Mouse (Mus musculus) megakaryocyte progenitor cell, adult 5-6 weeks (primary cell): ENCODE data around the gene Pam. TPM values are rescaled to one million over a fixed set of nuclear protein-coding genes. Genes with fewer than 3 reads are reported as not detected.

ENCODE experiments used
- ATAC-seq: replicated peaks from 2 replicates; pipeline ENCODE4 v1.8.0; 2016; ENCODE audit warnings: mild to moderate bottlenecking, moderate TSS enrichment, inconsistent platforms; ENCODE audit not compliant: poor library complexity
- total RNA-seq, 2 experiments: library from RNA; stranded (forward) in 1 of 2; stranded (reverse) in 1 of 2; fragments of 157-497, 149-512 nt in 1 of 2; fragments of 200-1000 nt in 1 of 2; gene quantifications; 2 replicates each; pipeline versions ENCODE4 v1.2.3 to v1.2.4; 2015 to 2017

The Pam gene
- total RNA-seq (2015), result 14.9 and 18.8 TPM in 2 replicates
- 48.5 and 58.3 TPM in 2 replicates for total RNA-seq (2017)

GRCm38 (mm10) chr1:98095246-98095990 lies at the start of gene Pam:
Pam (minus strand) TSS chr1:98095646.
- ATAC-seq, result peak; percentile 79

DNA sequence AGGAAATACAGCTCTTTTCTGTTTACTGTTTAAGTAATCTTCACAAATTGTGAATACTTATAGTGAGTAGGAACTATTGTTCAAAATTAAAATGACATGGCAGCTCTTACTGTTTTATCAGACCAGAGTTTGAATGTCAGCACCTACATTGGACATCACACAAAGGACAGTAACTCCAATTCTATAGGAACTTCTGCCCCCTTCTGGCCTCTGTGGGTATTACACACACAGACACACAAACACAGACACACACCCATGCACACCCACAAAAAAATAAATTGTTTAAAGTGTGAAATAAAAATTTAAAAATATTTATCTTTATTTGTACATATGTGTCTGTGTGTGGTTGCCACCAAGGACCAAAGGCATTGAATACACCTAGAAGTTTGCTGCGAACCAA lies 49.4 kb upstream of the Pam start:
- peak; percentile 50; the same call in 1 of the 2 replicates for ATAC-seq

DNA sequence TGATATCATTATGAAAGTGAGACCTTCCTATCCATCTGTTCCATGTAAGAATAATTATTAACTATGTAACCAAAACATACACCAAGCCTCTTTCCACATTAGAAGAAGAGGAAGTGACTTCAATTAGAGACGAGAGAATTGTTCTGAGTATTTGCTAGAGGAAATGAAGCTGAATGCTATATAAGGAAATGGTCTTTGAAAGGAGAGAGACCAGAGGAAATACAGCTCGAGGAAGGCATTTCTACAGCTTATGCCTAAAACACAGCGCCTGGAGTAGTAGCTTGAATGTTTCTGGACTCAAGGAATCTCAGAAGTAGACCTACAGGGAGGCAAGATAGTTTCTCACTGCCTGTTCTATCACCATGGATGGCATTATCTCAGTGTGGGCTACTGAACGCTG lies 35.8 kb upstream of the Pam start:
- peak; percentile 56 for ATAC-seq

DNA sequence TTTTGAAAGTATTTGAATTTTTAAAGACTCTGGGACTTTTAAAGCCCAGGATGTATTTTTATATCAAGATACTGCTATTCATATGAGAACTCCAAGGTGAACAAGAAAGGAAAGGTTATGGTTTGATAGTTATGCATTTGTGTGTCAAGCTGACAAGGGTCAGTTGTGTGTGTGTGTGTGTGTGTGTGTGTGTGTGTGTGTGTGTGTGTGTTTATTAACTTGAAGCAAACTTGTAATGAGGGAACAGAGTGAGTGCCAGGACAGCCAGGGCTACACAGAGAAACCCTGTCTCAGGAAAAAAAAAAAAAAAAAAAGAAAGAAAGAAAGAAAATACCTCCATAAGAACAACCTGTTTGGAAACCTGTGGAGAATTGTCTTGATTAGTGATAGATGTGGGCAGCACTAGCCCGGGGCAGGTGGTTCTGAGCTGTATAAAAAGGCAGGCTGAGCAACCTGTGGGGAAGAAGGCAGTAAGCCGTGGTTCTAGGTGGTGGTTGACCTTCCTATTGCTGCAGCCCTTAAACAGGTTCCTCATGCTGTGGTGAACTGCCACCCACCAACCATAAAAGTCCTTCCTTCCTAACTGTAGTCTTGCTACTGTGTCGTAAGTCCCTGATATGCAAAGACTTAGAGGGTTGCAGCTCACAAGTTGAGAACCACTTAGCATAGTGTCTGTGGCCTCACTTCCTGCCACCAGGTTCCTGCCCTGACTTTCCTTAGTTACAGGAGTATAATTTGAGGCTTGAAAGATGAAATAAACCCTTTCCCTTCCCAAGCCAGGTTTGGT lies 34.3 kb upstream of the Pam start:
- peak; percentile 94 for ATAC-seq

DNA sequence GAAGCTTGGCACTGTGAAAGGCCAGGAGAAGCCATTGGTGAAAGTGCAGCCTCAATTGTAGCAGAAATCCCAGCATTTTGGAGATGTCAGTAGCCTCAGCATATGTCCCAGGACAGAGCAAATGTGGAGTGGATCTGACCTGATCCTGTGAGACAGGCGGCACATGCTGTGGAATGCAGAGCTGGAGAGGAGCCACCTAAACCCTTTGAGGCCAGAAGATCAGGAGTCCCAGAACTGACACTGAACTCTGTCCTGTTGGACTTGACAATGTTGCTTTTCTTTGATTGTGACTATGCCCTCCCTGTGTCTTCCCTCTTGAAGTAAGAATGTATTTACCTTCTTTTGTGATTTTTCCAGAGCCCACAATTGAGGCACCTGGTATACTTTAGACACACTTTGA lies 33.7 kb upstream of the Pam start:
- no peak for ATAC-seq

DNA sequence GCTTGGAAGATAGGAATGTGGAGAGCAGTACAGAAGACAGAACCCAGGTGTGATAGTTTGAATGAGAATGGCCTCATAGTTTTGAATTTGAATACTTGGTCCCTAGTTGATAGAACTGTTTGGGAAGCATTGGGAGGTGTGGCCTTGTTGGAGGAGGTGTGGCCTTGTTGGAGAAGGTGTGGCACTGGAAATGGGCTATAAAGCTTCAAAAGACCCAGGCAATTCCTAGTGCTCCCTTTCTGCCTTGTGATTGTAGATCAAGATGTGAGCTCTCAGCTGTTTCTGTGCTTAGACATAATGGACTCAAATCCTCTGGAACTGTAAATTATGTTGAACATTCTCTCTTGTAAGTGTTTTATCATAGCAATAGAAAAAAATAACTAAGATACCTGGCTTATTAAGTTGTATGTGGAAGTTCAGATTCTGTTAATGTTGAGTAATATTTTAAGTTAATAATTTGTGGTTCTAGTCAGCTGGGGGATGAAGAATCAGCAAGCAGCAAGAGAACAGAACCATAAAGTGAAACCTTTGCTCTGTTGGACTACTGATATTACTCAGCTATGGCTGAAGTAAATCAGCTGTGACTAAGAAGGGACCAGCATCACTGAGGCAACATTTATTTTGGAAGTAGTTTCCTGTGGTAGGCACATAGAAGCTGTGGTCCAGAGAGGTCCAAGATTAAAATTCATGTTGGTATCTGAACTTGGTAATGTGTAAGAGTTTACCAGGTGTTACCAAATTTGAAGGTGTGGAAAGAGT lies 33.1 kb upstream of the Pam start:
- ATAC-seq, result no peak

DNA sequence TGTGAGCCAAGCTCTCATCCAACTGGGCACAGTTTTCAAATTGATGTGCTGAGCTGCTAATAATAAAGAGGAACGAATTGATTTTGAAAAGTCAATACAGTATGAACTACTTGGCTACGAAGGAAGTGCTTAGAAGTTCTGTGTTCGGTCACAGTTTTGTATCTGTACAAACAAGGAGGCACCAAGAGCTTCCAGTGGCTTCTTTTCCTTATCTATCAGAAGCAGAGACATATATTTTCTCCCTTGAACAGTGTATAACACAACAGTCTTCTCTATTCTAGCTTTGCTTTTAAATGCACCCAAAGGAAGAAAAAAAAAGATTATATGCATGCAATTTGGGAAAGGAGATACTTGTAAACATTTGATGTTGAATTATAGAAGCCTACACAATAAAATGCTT lies 30.8 kb upstream of the Pam start:
- no peak for ATAC-seq

DNA sequence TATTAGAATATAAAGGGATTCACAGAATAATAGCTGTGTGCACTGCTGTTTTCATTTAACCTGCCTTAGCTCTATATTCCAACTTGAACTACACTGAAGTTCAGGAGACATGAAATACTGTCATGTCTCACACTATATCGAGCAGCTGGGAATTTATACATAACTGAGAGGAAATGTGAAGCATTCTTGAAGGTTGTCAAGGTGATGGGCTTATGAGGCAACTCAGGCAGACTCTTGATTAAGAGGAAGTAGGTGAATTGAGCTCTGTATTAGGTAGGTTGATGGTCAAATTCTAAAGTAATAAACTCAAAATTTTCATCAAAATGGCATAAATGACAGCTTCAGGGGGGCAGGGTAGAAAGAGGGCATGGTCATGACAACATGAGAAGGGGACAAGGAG lies 29.3 kb upstream of the Pam start:
- ATAC-seq, result peak; percentile 60; the same call in 1 of the 2 replicates

DNA sequence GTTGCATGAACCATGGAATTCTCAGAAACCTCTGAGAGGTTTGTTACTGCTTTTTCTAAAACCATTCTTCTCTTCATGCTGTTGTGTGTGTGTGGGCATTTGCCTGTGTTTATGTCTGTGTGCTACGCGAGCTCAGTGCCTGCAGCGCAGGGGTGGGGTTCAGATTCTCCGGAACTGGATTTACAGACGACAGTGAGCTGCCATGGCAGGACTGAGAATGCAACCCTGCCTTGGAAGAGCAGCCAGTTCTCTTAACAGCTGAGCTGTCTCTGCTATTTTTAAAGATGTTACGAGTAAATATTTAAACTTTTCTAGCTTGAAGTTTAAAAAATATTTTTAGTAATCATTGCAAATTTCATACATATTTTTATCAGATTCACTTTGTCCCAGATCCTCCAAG lies 24.1 kb upstream of the Pam start:
- no peak for ATAC-seq

GRCm38 (mm10) chr1:98107599-98107998 lies 12.2 kb upstream of the Pam start:
- ATAC-seq, result no peak

DNA sequence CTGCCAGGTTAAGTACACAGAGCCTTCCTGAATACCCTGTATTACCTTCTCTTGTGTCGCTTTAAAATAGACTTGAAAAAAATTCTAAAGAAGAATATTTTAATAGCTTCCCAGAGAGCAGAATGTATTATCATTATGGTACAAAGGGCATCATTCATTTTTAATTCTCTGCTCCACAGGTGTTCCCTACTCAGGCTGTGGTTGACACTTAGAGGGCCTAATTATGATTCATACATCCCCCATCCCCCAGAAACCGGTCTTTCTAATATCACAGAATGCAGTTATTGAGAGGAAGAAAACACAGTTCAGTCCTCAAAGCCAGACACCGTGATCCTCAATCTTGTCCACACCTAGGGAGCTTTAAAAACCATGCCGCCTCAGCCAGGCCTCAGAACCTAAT lies 4.0 kb upstream of the Pam start:
- ATAC-seq, result no peak

- ATAC-seq, result no peak
Measured at GRCm38 (mm10) chr1:98097957-98098729, 2.7 kb upstream of the Pam start.

- ATAC-seq, result no peak
Measured at GRCm38 (mm10) chr1:98096396-98096935, 1.0 kb upstream of the Pam start.

GRCm38 (mm10) chr1:98095991-98096330 lies 515 bp upstream of the Pam start:
- no peak for ATAC-seq

GRCm38 (mm10) chr1:98094811-98095245 lies 618 bp downstream of the Pam start:
- peak; percentile 43 for ATAC-seq

DNA sequence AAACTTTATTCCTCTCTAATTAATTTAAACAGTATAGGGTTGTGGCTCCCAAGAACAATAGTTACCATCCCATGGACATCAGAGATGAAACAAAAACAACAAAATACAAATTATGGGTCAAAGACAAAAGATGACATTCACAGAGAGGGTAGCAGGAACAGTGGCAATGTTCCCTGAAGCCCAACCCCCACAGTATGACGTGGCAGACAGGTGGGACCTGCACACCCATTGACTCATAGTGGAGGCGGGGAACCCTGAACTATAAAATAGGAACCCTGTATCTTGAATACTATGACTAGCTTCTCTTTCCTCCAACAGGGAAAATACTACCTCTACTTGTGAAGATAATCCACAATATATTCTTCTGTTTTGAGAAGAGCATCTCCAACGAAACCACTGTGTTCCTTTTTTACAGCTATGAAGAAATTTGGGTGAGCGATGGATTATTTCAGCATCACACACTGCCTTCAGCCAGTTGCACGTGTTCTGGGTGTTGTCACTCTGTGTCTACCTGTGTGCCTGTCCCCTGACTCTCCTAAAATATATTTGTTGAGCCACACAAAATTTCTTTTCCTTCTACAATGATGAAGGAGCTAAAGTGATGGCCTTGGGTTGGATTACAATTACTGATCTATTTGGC lies 6.0 kb downstream of the Pam start:
- ATAC-seq, result peak; percentile 45

GRCm38 (mm10) chr1:98086456-98086855 lies 9.0 kb downstream of the Pam start:
- no peak for ATAC-seq

GRCm38 (mm10) chr1:98084596-98085274 lies 10.7 kb downstream of the Pam start:
- no peak for ATAC-seq

DNA sequence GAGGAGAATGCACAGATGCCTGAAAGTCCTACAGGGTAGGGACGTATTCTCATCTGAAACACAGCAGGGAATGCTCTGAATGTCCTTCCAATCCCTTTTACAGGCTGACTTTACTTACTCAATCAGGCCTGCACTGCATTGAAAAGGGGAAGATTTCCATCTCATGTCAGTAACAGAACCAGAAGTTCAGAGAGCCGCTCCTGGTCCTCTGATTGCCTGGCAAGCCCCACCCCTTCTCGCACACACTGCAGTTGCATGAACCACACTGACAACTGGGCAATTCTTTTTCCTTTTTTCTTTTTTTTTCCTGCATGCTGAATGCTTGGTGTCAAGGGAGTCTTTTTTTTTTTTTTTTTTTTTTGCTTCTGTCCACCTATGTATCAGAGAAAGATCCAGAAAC lies 11.9 kb downstream of the Pam start:
- ATAC-seq, result peak; percentile 68
